Mouse (Mus musculus) MEL (cell line): ENCODE measurements around the gene Notch2. TPM values are rescaled to one million over a fixed set of nuclear protein-coding genes. Genes with fewer than 3 reads are reported as not detected.

Experiments used
- DNase-seq: peaks from one replicate; pipeline ENCODE4 v3.0.0; 2011; ENCODE audit warnings: low read depth, low spot score
- H3K27ac ChIP-seq: 2 replicates; pipeline ENCODE4 v1.5.1; 2012; ENCODE audit warnings: low read depth, mild to moderate bottlenecking, control low read depth, low read length, moderate library complexity; ENCODE audit not compliant: control insufficient read depth
- H3K27me3 ChIP-seq, 2 experiments: fragments of 150-350 bp in 1 of 2; sonication (generic) in 1 of 2; 2 replicates each; pipeline ENCODE4 v1.6.1; 2012; ENCODE audit warnings: low read length in 2 of 2, mild to moderate bottlenecking in 2 of 2, improper control_type of control experiment in 1 of 2, moderate library complexity in 1 of 2; ENCODE audit not compliant: insufficient read depth in 2 of 2, control insufficient read depth in 1 of 2
- H3K36me3 ChIP-seq, 2 experiments: 2 replicates each; pipeline ENCODE4 v1.6.1; 2012 to 2014; ENCODE audit warnings: low read length in 2 of 2, improper control_type of control experiment in 1 of 2, inconsistent platforms in 1 of 2, mild to moderate bottlenecking in 1 of 2; ENCODE audit not compliant: insufficient read depth in 2 of 2, control insufficient read depth in 1 of 2
- H3K4me1 ChIP-seq, 2 experiments: fragments of 150-350 bp in 1 of 2; sonication (generic) in 1 of 2; 2 replicates each; pipeline ENCODE4 v1.6.1; 2012; ENCODE audit warnings: low read length in 2 of 2, improper control_type of control experiment in 1 of 2, mild to moderate bottlenecking in 1 of 2; ENCODE audit not compliant: insufficient read depth in 2 of 2, control insufficient read depth in 1 of 2
- H3K4me3 ChIP-seq, 2 experiments: fragments of 150-350 bp in 1 of 2; sonication (generic) in 1 of 2; 2 replicates each; pipeline ENCODE4 v1.5.1; 2012; ENCODE audit warnings: low read depth in 2 of 2, low read length in 2 of 2, mild to moderate bottlenecking in 2 of 2, moderate library complexity in 2 of 2, control low read depth in 1 of 2, improper control_type of control experiment in 1 of 2; ENCODE audit not compliant: control insufficient read depth in 1 of 2, insufficient read depth in 1 of 2
- H3K79me2 ChIP-seq: 2 replicates; pipeline ENCODE4 v1.6.1; 2012; ENCODE audit warnings: mild to moderate bottlenecking, low read length, moderate library complexity; ENCODE audit not compliant: control insufficient read depth, poor library complexity, insufficient read depth
- H3K9ac ChIP-seq: 2 replicates; pipeline ENCODE4 v1.6.1; 2012; ENCODE audit warnings: low read depth, mild to moderate bottlenecking, control low read depth, low read length, moderate library complexity; ENCODE audit not compliant: control insufficient read depth, poor library complexity, severe bottlenecking
- H3K9me3 ChIP-seq: fragments of 150-350 bp; sonication (generic); replicated peaks from 2 replicates; pipeline ENCODE4 v1.6.1; 2012; ENCODE audit warnings: mild to moderate bottlenecking, low read length, improper control_type of control experiment, moderate library complexity; ENCODE audit not compliant: insufficient read depth
- BHLHE40 ChIP-seq: IDR thresholded peaks from 2 replicates; pipeline ENCODE4 v1.6.1; 2012; ENCODE audit warnings: low read depth, mild to moderate bottlenecking, inconsistent platforms, low read length, improper control_type of control experiment, borderline replicate concordance
- CHD1 ChIP-seq: IDR thresholded peaks from 2 replicates; pipeline ENCODE4 v1.6.1; 2012; ENCODE audit warnings: low read depth, mild to moderate bottlenecking, inconsistent platforms, low read length, improper control_type of control experiment
- CTCF ChIP-seq, 3 experiments: IDR thresholded peaks in 2 of 3; conservative IDR thresholded peaks in 1 of 3; 2 replicates each; pipeline ENCODE4 v1.5.1; 2011 to 2012; ENCODE audit warnings: low read length in 3 of 3, low read depth in 2 of 3, mild to moderate bottlenecking in 2 of 3, improper control_type of control experiment in 1 of 3, inconsistent platforms in 1 of 3, mixed read lengths in 1 of 3, moderate library complexity in 1 of 3; ENCODE audit not compliant: control insufficient read depth in 1 of 3, insufficient read depth in 1 of 3, poor library complexity in 1 of 3, severe bottlenecking in 1 of 3
- ELF1 ChIP-seq: IDR thresholded peaks from 2 replicates; pipeline ENCODE4 v1.6.1; 2014; ENCODE audit warnings: low read depth, mild to moderate bottlenecking, inconsistent platforms, low read length, improper control_type of control experiment, moderate library complexity
- EP300 ChIP-seq, 2 experiments: IDR thresholded peaks; 2 replicates each; pipeline ENCODE4 v1.6.1; 2011; ENCODE audit warnings: improper control_type of control experiment in 2 of 2, low read length in 2 of 2, low read depth in 1 of 2, mild to moderate bottlenecking in 1 of 2
- ETS1 ChIP-seq: IDR thresholded peaks from 2 replicates; pipeline ENCODE4 v1.6.1; 2012; ENCODE audit warnings: low read depth, mild to moderate bottlenecking, inconsistent platforms, low read length, improper control_type of control experiment, moderate library complexity
- GABPA ChIP-seq: IDR thresholded peaks from 2 replicates; pipeline ENCODE4 v1.6.1; 2012; ENCODE audit warnings: low read depth, mild to moderate bottlenecking, inconsistent platforms, low read length, improper control_type of control experiment, moderate library complexity
- HCFC1 ChIP-seq: IDR thresholded peaks from 2 replicates; pipeline ENCODE4 v1.6.1; 2012; ENCODE audit warnings: low read depth, mild to moderate bottlenecking, inconsistent platforms, low read length, improper control_type of control experiment, moderate library complexity
- JUND ChIP-seq: IDR thresholded peaks from 2 replicates; pipeline ENCODE4 v1.6.1; 2011; ENCODE audit warnings: low read depth, mild to moderate bottlenecking, improper control_type of control experiment, low read length
- KAT2A ChIP-seq: conservative IDR thresholded peaks from 2 replicates; pipeline ENCODE4 v1.6.1; 2012; ENCODE audit warnings: low read depth, low read length, improper control_type of control experiment, inconsistent platforms
- MAFK ChIP-seq: IDR thresholded peaks from 2 replicates; pipeline ENCODE4 v1.6.1; 2011; ENCODE audit warnings: low read depth, mild to moderate bottlenecking, low read length, improper control_type of control experiment, borderline replicate concordance
- MAX ChIP-seq: IDR thresholded peaks from 2 replicates; pipeline ENCODE4 v1.6.1; 2011; ENCODE audit warnings: low read length, improper control_type of control experiment
- MAZ ChIP-seq: IDR thresholded peaks from 2 replicates; pipeline ENCODE4 v1.6.1; 2012; ENCODE audit warnings: low read depth, mild to moderate bottlenecking, inconsistent platforms, low read length, improper control_type of control experiment
- MEF2A ChIP-seq: IDR thresholded peaks from 2 replicates; pipeline ENCODE4 v1.6.1; 2014; ENCODE audit warnings: low read depth, mild to moderate bottlenecking, inconsistent platforms, low read length, improper control_type of control experiment; ENCODE audit not compliant: poor library complexity, insufficient replicate concordance, severe bottlenecking; ENCODE audit errors: extremely low read depth
- MXI1 ChIP-seq: IDR thresholded peaks from 2 replicates; pipeline ENCODE4 v1.6.1; 2011; ENCODE audit warnings: mild to moderate bottlenecking, low read depth, low read length, improper control_type of control experiment
- MYB ChIP-seq: IDR thresholded peaks from 2 replicates; pipeline ENCODE4 v1.6.1; 2011; ENCODE audit warnings: mild to moderate bottlenecking, low read depth, low read length, improper control_type of control experiment
- MYC ChIP-seq: IDR thresholded peaks from 2 replicates; pipeline ENCODE4 v1.6.1; 2011; ENCODE audit warnings: low read depth, mild to moderate bottlenecking, low read length, improper control_type of control experiment, moderate library complexity
- NELFE ChIP-seq: IDR thresholded peaks from 2 replicates; pipeline ENCODE4 v1.6.1; 2011; ENCODE audit warnings: low read depth, low read length, improper control_type of control experiment
- POLR2A ChIP-seq, 2 experiments: IDR thresholded peaks; 2 replicates each; pipeline ENCODE4 v1.6.1; 2011 to 2012; ENCODE audit warnings: low read length in 2 of 2, mild to moderate bottlenecking in 2 of 2, control low read depth in 1 of 2, improper control_type of control experiment in 1 of 2, low read depth in 1 of 2, moderate library complexity in 1 of 2; ENCODE audit not compliant: control insufficient read depth in 1 of 2, insufficient read depth in 1 of 2, poor library complexity in 1 of 2
- POLR2AphosphoS5 ChIP-seq: IDR thresholded peaks from 2 replicates; pipeline ENCODE4 v1.6.1; 2012; ENCODE audit warnings: low read depth, borderline replicate concordance, mild to moderate bottlenecking, inconsistent platforms, low read length, moderate library complexity, mixed read lengths
- RAD21 ChIP-seq: IDR thresholded peaks from 2 replicates; pipeline ENCODE4 v1.6.1; 2011; ENCODE audit warnings: mild to moderate bottlenecking, low read depth, low read length, improper control_type of control experiment
- RCOR1 ChIP-seq: IDR thresholded peaks from 2 replicates; pipeline ENCODE4 v1.6.1; 2012; ENCODE audit warnings: low read depth, mild to moderate bottlenecking, inconsistent platforms, low read length, improper control_type of control experiment
- TAL1 ChIP-seq: IDR thresholded peaks from 2 replicates; pipeline ENCODE4 v1.6.1; 2012; ENCODE audit warnings: mild to moderate bottlenecking, inconsistent platforms, low read length, moderate library complexity, mixed read lengths
- ZKSCAN1 ChIP-seq: IDR thresholded peaks from 2 replicates; pipeline ENCODE4 v1.6.1; 2012; ENCODE audit warnings: low read depth, mild to moderate bottlenecking, inconsistent platforms, low read length, improper control_type of control experiment, moderate library complexity
- ZNF384 ChIP-seq: IDR thresholded peaks from 2 replicates; pipeline ENCODE4 v1.6.1; 2012; ENCODE audit warnings: low read depth, mild to moderate bottlenecking, inconsistent platforms, low read length, improper control_type of control experiment
- polyA plus RNA-seq, 2 experiments: library from polyadenylated mRNA; stranded (reverse) in 1 of 2; unstranded in 1 of 2; fragments of >175 nt in 1 of 2; fragments of >200 nt in 1 of 2; gene quantifications; 2 replicates each; pipeline versions ENCODE4 v1.2.1 to v1.2.4; 2012; ENCODE audit warnings: low replicate concordance in 2 of 2, low read depth in 1 of 2; ENCODE audit not compliant: insufficient read length in 2 of 2, insufficient read depth in 1 of 2, missing spikeins in 1 of 2
- total RNA-seq: library from RNA; depleted of rRNA; stranded (reverse); fragments of 300-350 nt; gene quantifications from 2 replicates; pipeline ENCODE4 v1.2.3, GENCODE M21; 2012

Notch2 gene
- total and polyA plus RNA-seq, 3 experiments: 16.2 to 36.6 (median 16.6) TPM

DNA sequence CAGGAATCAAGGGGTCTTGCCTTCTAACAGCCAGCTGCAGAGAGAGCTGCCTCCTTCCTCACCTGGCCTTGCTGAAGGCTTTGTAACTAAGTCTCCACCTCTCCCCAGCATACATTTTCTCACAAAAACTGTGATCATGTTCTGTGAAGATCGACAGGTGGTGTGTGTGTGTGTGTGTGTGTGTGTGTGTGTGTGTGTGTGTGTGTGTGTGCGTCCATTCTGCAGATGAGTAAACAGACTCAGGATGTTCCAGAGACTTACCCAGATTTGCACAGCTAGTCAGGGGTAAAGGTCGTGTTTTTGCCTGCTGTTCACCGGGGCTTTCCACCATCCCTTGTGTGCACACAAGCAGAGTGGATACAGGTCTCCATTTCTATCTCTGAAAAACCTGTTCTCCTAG is 40.6 kb upstream of the Notch2 start:
- no peak for DNase-seq
- Histone ChIP-seq H3K9ac (no peak overlapping the region), H3K36me3 (peaks cover 0 to 12% of the 10 kb centered on the region in 2 experiments; a peak in 2 of 4 replicates), H3K79me2 (no peaks in the 10 kb centered on the region), H3K27me3 (no peaks in the 10 kb centered on the region), H3K4me1 (peaks cover 5 to 21% of the 10 kb centered on the region in 2 experiments), H3K9me3 (no peaks in the 10 kb centered on the region), H3K4me3 (no peak overlapping the region), H3K27ac (no peak overlapping the region)
- TF ChIP-seq MAZ (no peak), RAD21 (no peak), EP300 (IDR thresholded peaks at IDR 0.05; ENCODE audit: low read depth in 1 of 2, low read length in 2 of 2) (no peak), BHLHE40 (no peak), JUND (no peak), TAL1 (no peak), MYC (no peak), MXI1 (no peak), CTCF (IDR thresholded peaks at IDR 0.05 in 2 of 3, conservative IDR thresholded peaks at IDR 0.05 in 1 of 3; ENCODE audit: control insufficient read depth in 1 of 3, insufficient read depth in 1 of 3, low read depth in 2 of 3, low read length in 3 of 3, poor library complexity in 1 of 3, severe bottlenecking in 1 of 3) (no peak), NELFE (no peak), POLR2AphosphoS5 (no peak), POLR2A (IDR thresholded peaks at IDR 0.05; ENCODE audit: control insufficient read depth in 1 of 2, insufficient read depth in 1 of 2, low read depth in 1 of 2, low read length in 2 of 2, poor library complexity in 1 of 2) (no peak), MYB (no peak), RCOR1 (no peak), KAT2A (no peak)

DNA sequence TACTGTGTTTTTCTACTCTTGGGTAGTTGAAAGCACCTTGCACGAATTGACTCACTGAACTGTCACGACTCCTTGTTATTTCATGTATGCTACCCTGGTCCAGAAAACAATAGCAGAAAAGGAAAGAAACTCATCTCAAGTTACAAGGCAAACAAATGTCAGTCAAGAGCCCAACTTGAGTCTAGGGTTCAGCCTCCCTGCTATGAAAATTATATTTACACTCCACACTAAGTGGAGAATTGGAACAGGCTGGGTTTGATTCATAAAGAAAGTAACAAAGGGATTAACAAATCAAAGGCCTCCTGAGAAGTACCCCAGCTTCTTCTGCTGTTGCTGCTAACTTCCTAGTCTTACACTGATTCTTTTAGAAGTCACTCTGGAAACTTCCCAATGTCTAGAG is 40.0 kb upstream of the Notch2 start:
- Histone ChIP-seq H3K4me3 (no peak overlapping the region), H3K27me3 (no peaks in the 10 kb centered on the region), H3K9ac (no peak overlapping the region), H3K4me1 (peaks cover 3 to 19% of the 10 kb centered on the region in 2 experiments), H3K36me3 (peaks cover 0 to 8% of the 10 kb centered on the region in 2 experiments; a peak in 2 of 4 replicates), H3K27ac (no peak overlapping the region), H3K9me3 (no peaks in the 10 kb centered on the region), H3K79me2 (no peaks in the 10 kb centered on the region)
- no peak for DNase-seq
- no peak for TF ChIP-seq ETS1

DNA sequence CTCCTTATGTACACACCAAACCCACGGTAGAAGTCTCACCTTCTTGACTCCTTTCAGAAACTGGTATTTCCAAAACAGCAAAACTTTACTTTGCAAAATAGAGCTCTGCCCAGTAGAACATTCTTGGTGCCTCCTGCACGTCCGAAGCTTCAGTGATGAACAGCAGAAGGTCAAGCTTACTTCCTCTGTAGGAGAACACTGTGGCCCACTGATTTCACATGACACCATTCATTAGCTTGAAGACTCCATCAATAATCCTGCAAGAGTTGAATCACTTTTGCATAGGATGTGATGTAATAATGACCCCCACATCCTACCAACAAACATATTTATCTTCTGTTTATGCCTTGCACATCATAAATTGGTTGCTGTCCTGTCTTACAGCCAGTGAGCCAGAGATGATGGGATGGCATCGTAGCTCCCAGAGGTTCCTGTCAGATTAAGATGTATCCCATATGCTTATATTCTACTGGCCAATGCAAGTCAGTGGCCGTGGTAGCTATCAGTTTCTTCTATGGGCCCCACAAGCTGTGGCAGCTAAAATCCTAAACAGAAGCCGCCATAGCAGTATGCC is 39.0 kb upstream of the Notch2 start:
- DNase-seq: no peak
- Histone ChIP-seq H3K36me3 (peaks cover 0 to 4% of the 10 kb centered on the region in 2 experiments; a peak in 2 of 4 replicates), H3K9ac (no peak overlapping the region), H3K27ac (no peak overlapping the region), H3K9me3 (no peaks in the 10 kb centered on the region), H3K4me3 (no peak overlapping the region), H3K27me3 (no peaks in the 10 kb centered on the region), H3K79me2 (no peaks in the 10 kb centered on the region), H3K4me1 (peaks cover 2 to 18% of the 10 kb centered on the region in 2 experiments; a peak in 3 of 4 replicates)
- TF ChIP-seq EP300 (IDR thresholded peaks at IDR 0.05; ENCODE audit: low read depth in 1 of 2, low read length in 2 of 2): no peak
- TF ChIP-seq HCFC1: no peak
- no peak for TF ChIP-seq MXI1
- no peak for TF ChIP-seq ZKSCAN1
- TF ChIP-seq MAFK: no peak
- no peak for TF ChIP-seq CHD1
- TF ChIP-seq ZNF384: no peak
- TF ChIP-seq KAT2A: no peak
- no peak for TF ChIP-seq MEF2A
- no peak for TF ChIP-seq CTCF (IDR thresholded peaks at IDR 0.05 in 2 of 3, conservative IDR thresholded peaks at IDR 0.05 in 1 of 3; ENCODE audit: control insufficient read depth in 1 of 3, insufficient read depth in 1 of 3, low read depth in 2 of 3, low read length in 3 of 3, poor library complexity in 1 of 3, severe bottlenecking in 1 of 3)
- no peak for TF ChIP-seq MAX
- TF ChIP-seq GABPA: no peak
- TF ChIP-seq POLR2AphosphoS5: no peak
- no peak for TF ChIP-seq ELF1
